Mouse (Mus musculus) C2C12 (cell line): ENCODE measurements around the gene Itprid2. TPM values are rescaled to one million over a fixed set of nuclear protein-coding genes. Genes with fewer than 3 reads are reported as not detected.

Experiments
- H3K27me3 ChIP-seq: one replicate; pipeline ENCODE4 v1.6.1; 2011; ENCODE audit not compliant: control insufficient read depth, insufficient read depth, insufficient read length
- H3K36me3 ChIP-seq: one replicate; pipeline ENCODE4 v1.6.1; 2011; ENCODE audit not compliant: control insufficient read depth, insufficient read depth
- H3K4me3 ChIP-seq: one replicate; pipeline ENCODE4 v1.5.1; 2011; ENCODE audit warnings: mild to moderate bottlenecking, control low read depth; ENCODE audit not compliant: poor library complexity, insufficient read depth, severe bottlenecking
- H3K79me2 ChIP-seq: one replicate; pipeline ENCODE4 v1.6.1; 2011; ENCODE audit not compliant: control insufficient read depth, insufficient read depth
- H3K79me3 ChIP-seq: one replicate; pipeline ENCODE4 v1.6.1; 2011; ENCODE audit warnings: low read depth, control low read depth
- H3ac ChIP-seq: one replicate; pipeline ENCODE3; 2011; ENCODE audit warnings: low read depth; ENCODE audit not compliant: control insufficient read depth, insufficient read length
- CEBPB ChIP-seq: IDR thresholded peaks from one replicate; pipeline ENCODE4 v1.6.1; 2011; ENCODE audit warnings: low read depth, mild to moderate bottlenecking, control low read depth, moderate library complexity
- CTCF ChIP-seq: IDR thresholded peaks from one replicate; pipeline ENCODE4 v1.5.1; 2011; ENCODE audit not compliant: control insufficient read depth, insufficient read depth, insufficient read length
- FOSL1 ChIP-seq: IDR thresholded peaks from one replicate; pipeline ENCODE4 v1.8.0; 2011; ENCODE audit warnings: mild to moderate bottlenecking, low read length; ENCODE audit not compliant: poor library complexity, insufficient read depth, severe bottlenecking
- MAX ChIP-seq: IDR thresholded peaks from one replicate; pipeline ENCODE4 v1.6.1; 2011; ENCODE audit warnings: mild to moderate bottlenecking, control low read depth
- MYOD1 ChIP-seq: IDR thresholded peaks from one replicate; pipeline ENCODE4 v1.6.1; 2011; ENCODE audit warnings: low read depth; ENCODE audit not compliant: control insufficient read depth, insufficient read length
- MYOG ChIP-seq: IDR thresholded peaks from one replicate; pipeline ENCODE4 v1.6.1; 2011; ENCODE audit not compliant: control insufficient read depth, insufficient read length; ENCODE audit errors: extremely low read depth
- USF1 ChIP-seq: IDR thresholded peaks from one replicate; pipeline ENCODE4 v1.6.1; 2011; ENCODE audit warnings: low read depth, mild to moderate bottlenecking, control low read depth, moderate library complexity
- polyA plus RNA-seq: library from polyadenylated mRNA; unstranded; fragments of >200 nt; fragmentation: generic; extraction: Trizol; gene quantifications from one replicate; pipeline ENCODE4 v1.2.1, GENCODE M21; 2012; ENCODE audit warnings: missing spikeins

Itprid2 gene
- polyA plus RNA-seq, 1 experiment: 10.1 TPM

- Histone ChIP-seq H3K79me3 (no peaks in the 10 kb centered on the region), H3K36me3 (no peaks in the 10 kb centered on the region), H3K4me3 (no peak overlapping the region), H3ac (no peak overlapping the region), H3K79me2 (no peaks in the 10 kb centered on the region), H3K27me3 (no peaks in the 10 kb centered on the region)
- TF ChIP-seq USF1 (no peak), MAX (no peak), CEBPB (no peak), CTCF (no peak), FOSL1 (no peak), MYOG (no peak), MYOD1 (no peak)
Measured at GRCm38 (mm10) chr2:79717846-79718245, 82.7 kb downstream of the Itprid2 start.

- no peak overlapping the region for H3ac ChIP-seq
- H3K27me3 ChIP-seq: no peaks in the 10 kb centered on the region
- no peak for TF ChIP-seq FOSL1
- no peak for TF ChIP-seq CEBPB
- no peak for TF ChIP-seq CTCF
- TF ChIP-seq USF1: no peak
- H3K79me3 ChIP-seq: no peaks in the 10 kb centered on the region
- no peak overlapping the region for H3K4me3 ChIP-seq
- H3K36me3 ChIP-seq: no peaks in the 10 kb centered on the region
- H3K79me2 ChIP-seq: no peaks in the 10 kb centered on the region
Measured at GRCm38 (mm10) chr2:79722415-79722814, 87.3 kb downstream of the Itprid2 start.

Other genes with a start within 250 kb of the Itprid2 start
- gene Neurod1, start 178.6 kb upstream of the Itprid2 start, polyA plus RNA-seq: not detected
- gene Cerkl, start 178.6 kb upstream of the Itprid2 start, polyA plus RNA-seq: not detected
- gene Ppp1r1c, start 72.4 kb downstream of the Itprid2 start, polyA plus RNA-seq: not detected